ENCODE assay signal across 28 mouse cellular contexts in the genomic region with DNA sequence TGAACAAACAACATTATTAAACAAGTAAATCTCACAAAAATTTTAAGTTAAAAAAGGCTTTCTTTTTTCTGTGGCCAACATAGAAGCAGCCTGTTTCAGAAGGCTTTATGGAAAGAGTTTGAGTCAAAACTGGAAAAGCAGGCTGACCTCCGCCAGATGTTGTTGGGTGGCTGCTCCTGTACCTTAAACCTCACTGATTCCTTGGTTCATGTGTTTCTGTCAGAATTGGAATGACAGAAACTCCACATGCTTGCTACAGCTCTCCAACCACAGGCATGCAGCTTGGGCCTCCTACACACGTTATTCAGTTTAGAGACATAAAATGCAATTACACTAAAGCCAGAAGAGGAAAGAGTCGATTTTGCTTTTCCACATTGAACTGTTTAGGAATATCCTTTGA.
A peak's percentile ranks its signal among the peaks of the same experiment; 100 is the strongest.
DNase-seq lines count a peak whose midpoint lies in the region; ATAC-seq and TF ChIP-seq lines count a peak whose summit lies in the region.
"Had no signal": no experiment of that assay in that cellular context is flagged by ENCODE, and none has a peak within 500 bp of the region (broad histone marks: within the 10 kb centered on the region; RNA-seq: fewer than 3 reads in every experiment).

No protein-coding gene starts in this region.

- no peak for DNase-seq in frontal cortex, postnatal 14 days (ENCODE audit: low spot score in 2 of 2)
- peak; percentile 23 for DNase-seq in limb, embryonic 14.5 days (ENCODE audit: low spot score)
- no peak for DNase-seq in limb, embryonic 10.5 days (ENCODE audit: low spot score)
- no peak for DNase-seq in cerebellum, adult 9-11 months
- DNase-seq in cerebellum, postnatal 4 days (ENCODE audit: low spot score in 2 of 2), result no peak
- DNase-seq: adrenal gland, adult 8-10 months; adrenal gland, postnatal 25 days; cerebellum, adult 11-12 months; cerebellum, adult 8-10 months; cerebellum, postnatal 14 days; gastrocnemius, postnatal 10 days; gastrocnemius, postnatal 36 days; heart, postnatal 10 days; heart, postnatal 36 days; kidney, adult 11 months; kidney, adult 8-10 months had no signal

- no peak overlapping the region for H3K4me3 ChIP-seq in limb, embryonic 14.5 days (replicated peaks; ENCODE audit: low read length)
- H3K4me3 ChIP-seq in limb, embryonic 10.5 days, result no peak overlapping the region
- H3K4me3 ChIP-seq in embryonic fibroblast, embryonic 13.5 days (ENCODE audit: insufficient read depth, low read length), result no peak overlapping the region
- H3K4me3 ChIP-seq: embryonic facial prominence, embryonic 13.5 days; forebrain, embryonic 12.5 days; forebrain, embryonic 15.5 days; heart, embryonic 12.5 days; heart, embryonic 15.5 days; hindbrain, embryonic 10.5 days; hindbrain, embryonic 13.5 days; intestine, embryonic 15.5 days had no signal

- H3K9ac ChIP-seq in limb, embryonic 14.5 days (ENCODE audit: low read depth, low read length, severe bottlenecking), result no peak overlapping the region
- H3K9ac ChIP-seq: embryonic facial prominence, embryonic 13.5 days; forebrain, embryonic 12.5 days; forebrain, embryonic 15.5 days; heart, embryonic 12.5 days; heart, embryonic 15.5 days; hindbrain, embryonic 13.5 days; intestine, embryonic 15.5 days had no signal

- 50% methylated on average over 3 of the region's 3 CpGs for WGBS in limb, embryonic 14.5 days
- 60% methylated on average over 3 of the region's 3 CpGs for WGBS in limb, embryonic 10.5 days

- H3K36me3 ChIP-seq in limb, embryonic 14.5 days (ENCODE audit: control insufficient read depth, insufficient read depth, low read length), result no peaks in the 10 kb centered on the region
- no peaks in the 10 kb centered on the region for H3K36me3 ChIP-seq in limb, embryonic 10.5 days
- H3K36me3 ChIP-seq: embryonic facial prominence, embryonic 13.5 days; forebrain, embryonic 12.5 days; forebrain, embryonic 15.5 days; heart, embryonic 12.5 days; heart, embryonic 15.5 days; hindbrain, embryonic 10.5 days; hindbrain, embryonic 13.5 days; intestine, embryonic 15.5 days had no signal

- H3K4me2 ChIP-seq in limb, embryonic 14.5 days (replicated peaks; ENCODE audit: low read depth, low read length, severe bottlenecking), result no peak overlapping the region
- H3K4me2 ChIP-seq: embryonic facial prominence, embryonic 13.5 days; forebrain, embryonic 12.5 days; forebrain, embryonic 15.5 days; heart, embryonic 12.5 days; heart, embryonic 15.5 days; hindbrain, embryonic 13.5 days; intestine, embryonic 15.5 days had no signal

- H3K4me1 ChIP-seq in limb, embryonic 14.5 days (ENCODE audit: control insufficient read depth, insufficient read depth, low read length), result peaks cover 3% of the 10 kb centered on the region; the same call in 1 of the 2 replicates
- H3K4me1 ChIP-seq in limb, embryonic 10.5 days, result no peaks in the 10 kb centered on the region
- no peaks in the 10 kb centered on the region for H3K4me1 ChIP-seq in embryonic fibroblast, embryonic 13.5 days (ENCODE audit: control insufficient read depth, insufficient read depth, low read length)
- H3K4me1 ChIP-seq: forebrain, embryonic 12.5 days; heart, embryonic 12.5 days; heart, embryonic 15.5 days; hindbrain, embryonic 10.5 days; hindbrain, embryonic 13.5 days; intestine, embryonic 15.5 days had no signal

- TF ChIP-seq CTCF in embryonic fibroblast, embryonic 13.5 days (IDR thresholded peaks at IDR 0.05; ENCODE audit: borderline replicate concordance, insufficient read depth, low read length), result no peak

- 0 out of 2 replicates have a peak, but pooled peaks have one; percentile 31 for ATAC-seq in frontal cortex, adult (ENCODE audit: low TSS enrichment)
- no peak for ATAC-seq in limb, embryonic 14.5 days (ENCODE audit: low FRiP score, low read depth)
- ATAC-seq: CD4-positive, CD25-positive, alpha-beta regulatory T cell, adult 4 months; forebrain, embryonic 15.5 days; hindbrain, embryonic 16.5 days; intestine, embryonic 15.5 days had no signal

- no peak for TF ChIP-seq POLR2A in limb, embryonic 14.5 days (IDR thresholded peaks at IDR 0.05; ENCODE audit: borderline replicate concordance, extremely low read depth, insufficient read depth, insufficient read length)
- TF ChIP-seq POLR2A in embryonic fibroblast, embryonic 13.5 days (IDR thresholded peaks at IDR 0.05; ENCODE audit: low read depth, low read length), result no peak

- H3K9me3 ChIP-seq in limb, embryonic 14.5 days (ENCODE audit: control insufficient read depth, low read length), result no peaks in the 10 kb centered on the region
- no peaks in the 10 kb centered on the region for H3K9me3 ChIP-seq in limb, embryonic 10.5 days (replicated peaks)
- H3K9me3 ChIP-seq: embryonic facial prominence, embryonic 13.5 days; forebrain, embryonic 12.5 days; forebrain, embryonic 15.5 days; heart, embryonic 15.5 days; hindbrain, embryonic 13.5 days; intestine, embryonic 15.5 days had no signal

- H3K27me3 ChIP-seq in limb, embryonic 14.5 days (ENCODE audit: control insufficient read depth, insufficient read depth, low read length), result no peaks in the 10 kb centered on the region
- H3K27me3 ChIP-seq in limb, embryonic 10.5 days (ENCODE audit: low read depth, poor library complexity, severe bottlenecking), result no peaks in the 10 kb centered on the region
- H3K27me3 ChIP-seq: embryonic facial prominence, embryonic 13.5 days; forebrain, embryonic 12.5 days; forebrain, embryonic 15.5 days; heart, embryonic 12.5 days; heart, embryonic 15.5 days; hindbrain, embryonic 13.5 days; intestine, embryonic 15.5 days had no signal

- H3K27ac ChIP-seq in limb, embryonic 14.5 days (replicated peaks; ENCODE audit: low read depth, low read length), result no peak overlapping the region
- no peak overlapping the region for H3K27ac ChIP-seq in limb, embryonic 10.5 days
- peak overlapping the region; percentile 34; the same call in 1 of the 2 replicates for H3K27ac ChIP-seq in embryonic fibroblast, embryonic 13.5 days (ENCODE audit: insufficient read depth, low read length)
- H3K27ac ChIP-seq: embryonic facial prominence, embryonic 13.5 days; forebrain, embryonic 12.5 days; forebrain, embryonic 15.5 days; heart, embryonic 15.5 days; hindbrain, embryonic 10.5 days; hindbrain, embryonic 13.5 days; intestine, embryonic 15.5 days had no signal
